Mouse (Mus musculus): Measurements from ENCODE around the gene Evpl. TPM values are rescaled to one million over a fixed set of nuclear protein-coding genes. Genes with fewer than 3 reads are reported as not detected.
A peak's percentile ranks its signal among the peaks of the same experiment; 100 is the strongest.

The Evpl gene
- total RNA-seq (2014; fragmentation: Nextera tagmentation), result not detected in 2 replicates
- 0.05 TPM in 1 of 2 replicates, not detected in the other for total RNA-seq (2017)
- polyA plus RNA-seq (2012), result 0.01 TPM in 2 replicates

DNA sequence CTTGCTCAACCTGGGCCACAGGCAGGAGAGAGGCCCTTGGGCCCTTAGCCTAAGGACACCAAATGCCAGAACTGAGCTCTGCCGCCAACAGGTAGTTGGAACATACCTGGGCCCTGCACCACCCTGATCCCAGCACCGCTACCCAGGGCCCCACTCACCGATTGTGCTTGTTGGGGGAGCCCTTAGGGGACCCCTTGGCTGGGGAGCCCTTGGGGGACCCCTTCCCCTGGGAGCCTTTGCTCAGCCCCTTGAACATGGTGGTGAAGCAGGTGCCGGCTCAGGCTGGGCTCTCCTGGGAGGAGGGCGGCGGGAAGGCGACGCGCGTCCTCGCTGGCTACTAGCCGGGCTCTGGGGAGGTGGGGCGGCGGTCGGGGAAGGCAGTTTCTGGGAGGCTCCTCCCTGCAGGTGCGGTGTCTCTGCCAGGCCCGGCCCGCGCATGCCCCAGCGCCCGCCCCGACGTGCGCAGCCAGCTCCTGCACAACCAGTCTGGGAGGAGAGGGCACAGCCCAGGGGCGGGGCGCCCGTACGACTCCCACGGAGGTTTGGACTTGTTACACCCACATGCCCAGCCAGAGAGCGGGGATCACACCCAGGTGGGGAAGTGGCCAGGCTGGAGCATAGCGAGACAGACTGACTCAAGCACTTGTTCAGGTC is at the start of gene Evpl:
Gene Evpl (minus strand): TSS at position 336 of the 654 bp plus-strand sequence.
- ATAC-seq (ENCODE audit: extremely low read depth, insufficient number of reproducible peaks, low FRiP score, poor library complexity, severe bottlenecking), result no peak
- peaks cover 59% of the 10 kb centered on the region for H3K27me3 ChIP-seq (ENCODE audit: insufficient read depth, low read length)

DNA sequence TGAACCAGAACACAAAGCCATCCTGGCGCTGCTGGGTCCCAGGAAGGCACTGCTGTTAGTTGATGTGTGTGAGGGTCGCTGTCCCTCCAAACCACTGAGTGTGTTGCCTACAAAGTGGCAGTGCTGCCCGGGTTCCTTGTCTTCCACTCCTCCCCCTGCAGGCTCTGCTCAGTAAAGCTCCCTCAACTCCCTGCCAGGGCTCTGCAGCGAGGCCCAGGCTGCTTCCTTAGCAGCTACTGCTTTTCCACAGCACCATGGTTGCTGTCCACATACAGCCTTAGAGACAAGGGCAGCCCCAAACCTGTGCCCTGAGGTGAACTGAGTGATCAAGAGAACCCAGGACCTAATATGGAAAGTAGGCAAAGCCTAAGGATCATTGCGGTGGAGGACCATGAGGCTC is 49.5 kb upstream of the Evpl start:
- Histone ChIP-seq H3K9me3 (replicated peaks) (peaks cover 8% of the 10 kb centered on the region), H3K27me3 (ENCODE audit: insufficient read depth, low read length) (peaks cover 9% of the 10 kb centered on the region; the same call in 1 of the 2 replicates), H3K36me3 (replicated peaks) (peaks cover 57% of the 10 kb centered on the region), H3K4me3 (ENCODE audit: low read depth, low read length) (no peak overlapping the region), H3K4me1 (ENCODE audit: insufficient read depth, low read depth, low read length) (peaks cover 10% of the 10 kb centered on the region)
- DNase-seq (ENCODE audit: low spot score), result no peak
- TF ChIP-seq POLR2AphosphoS5 (IDR thresholded peaks at IDR 0.05; ENCODE audit: insufficient replicate concordance, low read depth, low read length) (no peak), GATA1 (IDR thresholded peaks at IDR 0.05; ENCODE audit: borderline replicate concordance, low read length) (no peak), GATA2 (IDR thresholded peaks at IDR 0.05; ENCODE audit: borderline replicate concordance, low read depth, low read length) (no peak), TAL1 (conservative IDR thresholded peaks at IDR 0.05; ENCODE audit: low read depth, low read length) (no peak), CTCF (IDR thresholded peaks at IDR 0.05; ENCODE audit: low read depth, low read length) (no peak)
- no peak for ATAC-seq (ENCODE audit: extremely low read depth, insufficient number of reproducible peaks, low FRiP score, poor library complexity, severe bottlenecking)

More for the DNA sequence above, at the start of gene Evpl:
- no peak for DNase-seq (ENCODE audit: low spot score)
- TF ChIP-seq GATA1 (IDR thresholded peaks at IDR 0.05; ENCODE audit: borderline replicate concordance, low read length), result no peak
- no peak for TF ChIP-seq GATA2 (IDR thresholded peaks at IDR 0.05; ENCODE audit: borderline replicate concordance, low read depth, low read length)
- TF ChIP-seq POLR2AphosphoS5 (IDR thresholded peaks at IDR 0.05; ENCODE audit: insufficient replicate concordance, low read depth, low read length), result no peak
- H3K9me3 ChIP-seq (replicated peaks), result no peaks in the 10 kb centered on the region
- H3K36me3 ChIP-seq (replicated peaks), result peaks cover 6% of the 10 kb centered on the region
- H3K4me3 ChIP-seq (ENCODE audit: low read depth, low read length), result no peak within 1 kb of the TSS
- H3K4me1 ChIP-seq (ENCODE audit: insufficient read depth, low read depth, low read length), result peaks cover 5% of the 10 kb centered on the region; the same call in 1 of the 2 replicates

DNA sequence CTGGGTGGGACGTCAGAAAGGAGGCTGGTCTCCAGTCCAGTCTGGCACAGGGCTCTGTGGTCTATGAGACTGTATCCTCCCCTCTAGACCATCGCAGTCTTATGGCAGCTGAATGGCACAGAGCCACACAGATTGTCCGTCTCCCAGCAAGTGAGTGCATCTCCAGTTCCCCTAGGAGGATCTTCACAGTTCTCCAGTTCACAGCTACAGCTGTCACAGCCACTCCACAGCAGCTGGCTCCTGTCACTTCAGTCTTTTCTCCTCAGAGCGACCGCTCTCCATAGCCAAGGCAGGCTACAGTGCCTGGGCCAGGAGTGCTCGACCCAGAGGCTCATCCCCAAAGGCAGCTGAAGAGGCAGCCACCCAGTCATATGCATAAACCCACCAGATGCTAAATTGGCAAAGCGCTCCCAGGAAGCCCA is 47.9 kb upstream of the Evpl start:
- ATAC-seq (ENCODE audit: extremely low read depth, insufficient number of reproducible peaks, low FRiP score, poor library complexity, severe bottlenecking), result no peak
- Histone ChIP-seq H3K4me3 (ENCODE audit: low read depth, low read length) (no peak overlapping the region), H3K9me3 (replicated peaks) (peaks cover 16% of the 10 kb centered on the region), H3K27me3 (ENCODE audit: insufficient read depth, low read length) (peaks cover 21% of the 10 kb centered on the region; the same call in 1 of the 2 replicates), H3K36me3 (replicated peaks) (peaks cover 43% of the 10 kb centered on the region), H3K4me1 (ENCODE audit: insufficient read depth, low read depth, low read length) (peaks cover 10% of the 10 kb centered on the region)
- DNase-seq (ENCODE audit: low spot score), result no peak
- TF ChIP-seq TAL1 (conservative IDR thresholded peaks at IDR 0.05; ENCODE audit: low read depth, low read length) (no peak), CTCF (IDR thresholded peaks at IDR 0.05; ENCODE audit: low read depth, low read length) (no peak), POLR2AphosphoS5 (IDR thresholded peaks at IDR 0.05; ENCODE audit: insufficient replicate concordance, low read depth, low read length) (no peak), GATA1 (IDR thresholded peaks at IDR 0.05; ENCODE audit: borderline replicate concordance, low read length) (no peak), GATA2 (IDR thresholded peaks at IDR 0.05; ENCODE audit: borderline replicate concordance, low read depth, low read length) (no peak)

DNA sequence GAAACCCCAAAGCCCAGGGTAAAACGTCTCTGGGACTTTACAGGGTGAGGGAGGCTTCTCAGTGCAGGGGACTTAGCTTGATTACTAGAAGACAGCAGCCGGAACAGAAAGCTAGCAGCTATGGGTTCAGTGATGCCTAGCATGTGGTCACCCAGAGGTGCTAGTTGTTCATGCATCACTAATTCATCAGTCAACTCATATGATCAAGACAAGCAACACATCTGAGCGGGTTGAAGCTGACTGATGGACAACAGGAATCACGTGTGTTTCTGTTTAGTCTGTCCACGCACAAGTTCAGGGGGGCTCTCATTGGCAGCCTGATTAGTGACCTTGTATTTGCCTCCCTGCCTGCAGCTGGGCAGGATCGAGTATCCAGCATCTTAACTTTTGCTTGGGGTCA is 46.1 kb upstream of the Evpl start:
- peaks cover 10% of the 10 kb centered on the region for H3K4me1 ChIP-seq (ENCODE audit: insufficient read depth, low read depth, low read length)
- no peak overlapping the region for H3K4me3 ChIP-seq (ENCODE audit: low read depth, low read length)
- ATAC-seq (ENCODE audit: extremely low read depth, insufficient number of reproducible peaks, low FRiP score, poor library complexity, severe bottlenecking) (no peak), DNase-seq (ENCODE audit: low spot score) (no peak)
- H3K27me3 ChIP-seq (ENCODE audit: insufficient read depth, low read length), result peaks cover 24% of the 10 kb centered on the region; the same call in 1 of the 2 replicates
- peaks cover 16% of the 10 kb centered on the region for H3K9me3 ChIP-seq (replicated peaks)
- TF ChIP-seq TAL1 (conservative IDR thresholded peaks at IDR 0.05; ENCODE audit: low read depth, low read length), result no peak
- TF ChIP-seq CTCF (IDR thresholded peaks at IDR 0.05; ENCODE audit: low read depth, low read length), result no peak
- no peak for TF ChIP-seq GATA2 (IDR thresholded peaks at IDR 0.05; ENCODE audit: borderline replicate concordance, low read depth, low read length)
- TF ChIP-seq POLR2AphosphoS5 (IDR thresholded peaks at IDR 0.05; ENCODE audit: insufficient replicate concordance, low read depth, low read length), result no peak
- TF ChIP-seq GATA1 (IDR thresholded peaks at IDR 0.05; ENCODE audit: borderline replicate concordance, low read length), result no peak
- peaks cover 25% of the 10 kb centered on the region for H3K36me3 ChIP-seq (replicated peaks)

DNA sequence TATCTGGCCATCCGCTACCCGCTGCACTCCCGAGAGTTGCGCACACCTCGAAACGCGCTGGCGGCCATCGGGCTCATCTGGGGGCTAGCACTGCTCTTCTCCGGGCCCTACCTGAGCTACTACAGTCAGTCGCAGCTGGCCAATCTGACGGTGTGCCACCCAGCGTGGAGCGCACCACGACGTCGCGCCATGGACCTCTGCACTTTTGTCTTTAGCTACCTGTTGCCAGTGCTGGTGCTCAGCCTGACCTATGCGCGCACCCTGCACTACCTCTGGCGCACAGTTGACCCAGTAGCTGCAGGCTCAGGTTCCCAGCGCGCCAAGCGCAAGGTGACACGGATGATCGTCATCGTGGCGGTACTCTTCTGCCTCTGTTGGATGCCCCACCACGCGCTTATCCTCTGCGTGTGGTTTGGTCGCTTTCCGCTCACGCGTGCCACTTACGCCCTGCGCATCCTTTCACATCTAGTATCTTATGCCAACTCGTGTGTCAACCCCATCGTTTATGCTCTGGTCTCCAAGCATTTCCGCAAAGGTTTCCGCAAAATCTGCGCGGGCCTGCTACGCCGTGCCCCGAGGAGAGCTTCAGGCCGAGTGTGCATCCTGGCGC is 45.1 kb upstream of the Evpl start:
- H3K9me3 ChIP-seq (replicated peaks), result peaks cover 16% of the 10 kb centered on the region
- H3K4me3 ChIP-seq (ENCODE audit: low read depth, low read length), result 0 out of 2 replicates have a peak overlapping the region, but pooled peaks have one; percentile 14
- peaks cover 15% of the 10 kb centered on the region for H3K36me3 ChIP-seq (replicated peaks)
- no peak for TF ChIP-seq GATA2 (IDR thresholded peaks at IDR 0.05; ENCODE audit: borderline replicate concordance, low read depth, low read length)
- no peak for TF ChIP-seq CTCF (IDR thresholded peaks at IDR 0.05; ENCODE audit: low read depth, low read length)
- no peak for TF ChIP-seq GATA1 (IDR thresholded peaks at IDR 0.05; ENCODE audit: borderline replicate concordance, low read length)
- TF ChIP-seq TAL1 (conservative IDR thresholded peaks at IDR 0.05; ENCODE audit: low read depth, low read length), result no peak
- no peak for TF ChIP-seq POLR2AphosphoS5 (IDR thresholded peaks at IDR 0.05; ENCODE audit: insufficient replicate concordance, low read depth, low read length)
- peaks cover 24% of the 10 kb centered on the region; the same call in 1 of the 2 replicates for H3K27me3 ChIP-seq (ENCODE audit: insufficient read depth, low read length)
- ATAC-seq (ENCODE audit: extremely low read depth, insufficient number of reproducible peaks, low FRiP score, poor library complexity, severe bottlenecking), result no peak
- H3K4me1 ChIP-seq (ENCODE audit: insufficient read depth, low read depth, low read length), result peaks cover 6% of the 10 kb centered on the region
- DNase-seq (ENCODE audit: low spot score), result no peak

DNA sequence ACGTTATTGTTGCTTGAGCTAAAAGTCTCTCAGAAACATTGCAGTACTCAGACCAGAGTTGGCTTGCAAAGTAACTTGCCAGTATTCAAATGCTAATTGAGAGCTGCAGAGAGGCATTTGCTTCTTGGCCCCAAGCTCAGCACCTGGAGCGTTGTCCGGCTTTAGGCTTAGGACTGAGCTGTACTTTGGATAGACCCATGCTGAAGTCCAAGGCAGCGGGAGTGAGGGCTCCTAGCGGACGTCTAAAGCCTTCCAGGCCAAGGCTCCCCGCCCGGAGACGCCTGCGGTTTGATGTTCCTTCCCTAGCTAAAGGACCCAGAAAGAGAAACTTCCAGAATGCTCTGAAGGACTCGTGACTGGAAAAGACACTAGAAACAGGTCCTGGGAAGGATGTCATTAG is 44.2 kb upstream of the Evpl start:
- H3K4me3 ChIP-seq (ENCODE audit: low read depth, low read length), result no peak overlapping the region
- DNase-seq (ENCODE audit: low spot score) (no peak), ATAC-seq (ENCODE audit: extremely low read depth, insufficient number of reproducible peaks, low FRiP score, poor library complexity, severe bottlenecking) (no peak)
- peaks cover 24% of the 10 kb centered on the region; the same call in 1 of the 2 replicates for H3K27me3 ChIP-seq (ENCODE audit: insufficient read depth, low read length)
- no peaks in the 10 kb centered on the region for H3K4me1 ChIP-seq (ENCODE audit: insufficient read depth, low read depth, low read length)
- H3K9me3 ChIP-seq (replicated peaks), result peaks cover 16% of the 10 kb centered on the region
- TF ChIP-seq CTCF (IDR thresholded peaks at IDR 0.05; ENCODE audit: low read depth, low read length) (no peak), GATA2 (IDR thresholded peaks at IDR 0.05; ENCODE audit: borderline replicate concordance, low read depth, low read length) (no peak), POLR2AphosphoS5 (IDR thresholded peaks at IDR 0.05; ENCODE audit: insufficient replicate concordance, low read depth, low read length) (no peak), GATA1 (IDR thresholded peaks at IDR 0.05; ENCODE audit: borderline replicate concordance, low read length) (no peak), TAL1 (conservative IDR thresholded peaks at IDR 0.05; ENCODE audit: low read depth, low read length) (no peak)
- H3K36me3 ChIP-seq (replicated peaks), result peaks cover 9% of the 10 kb centered on the region
